Mouse (Mus musculus): Measurements from ENCODE around the gene Popdc2.
A peak's percentile ranks its signal among the peaks of the same experiment; 100 is the strongest.
"Not testable (repeated sequence)": the region's sequence is repeated elsewhere in the genome, so short reads cannot be mapped to it uniquely, and the experiment has no call there.

Popdc2 gene

GRCm38 (mm10) chr16:38361933-38362332 is at the start of gene Popdc2:
Gene Popdc2 (plus strand): TSS chr16:38362209.
- DNase-seq (ENCODE audit: low spot score in 2 of 2): no peak

GRCm38 (mm10) chr16:38318492-38318891 is 43.5 kb upstream of the Popdc2 start:
- DNase-seq (ENCODE audit: low spot score in 2 of 2): no peak

- no peak for DNase-seq (ENCODE audit: low spot score in 2 of 2)
Observed at GRCm38 (mm10) chr16:38319087-38319486, 42.9 kb upstream of the Popdc2 start.

GRCm38 (mm10) chr16:38321452-38321935 is 40.5 kb upstream of the Popdc2 start:
- DNase-seq (ENCODE audit: low spot score in 2 of 2): peak; percentile 18 to 49

- DNase-seq (ENCODE audit: low spot score in 2 of 2): no peak
Observed at GRCm38 (mm10) chr16:38324311-38324710, 37.7 kb upstream of the Popdc2 start.

GRCm38 (mm10) chr16:38326778-38327397 is 35.1 kb upstream of the Popdc2 start:
- DNase-seq (ENCODE audit: low spot score in 2 of 2): no peak

GRCm38 (mm10) chr16:38329340-38329739 is 32.7 kb upstream of the Popdc2 start:
- DNase-seq (ENCODE audit: low spot score in 2 of 2): no peak

GRCm38 (mm10) chr16:38334431-38334830 is 27.6 kb upstream of the Popdc2 start:
- DNase-seq (ENCODE audit: low spot score in 2 of 2): no peak

- not testable (repeated sequence) for DNase-seq (ENCODE audit: low spot score in 2 of 2)
Observed at GRCm38 (mm10) chr16:38338077-38338476, 23.9 kb upstream of the Popdc2 start.

GRCm38 (mm10) chr16:38341396-38342324 is 20.3 kb upstream of the Popdc2 start, which contains the start of gene Maats1:
Gene Maats1 (minus strand): TSS chr16:38342143.
- peak; percentile 53 to 57 for DNase-seq (ENCODE audit: low spot score in 2 of 2)

- DNase-seq (ENCODE audit: low spot score in 2 of 2): no peak
Observed at GRCm38 (mm10) chr16:38344941-38345725, 16.9 kb upstream of the Popdc2 start.

GRCm38 (mm10) chr16:38346529-38347325 is 15.3 kb upstream of the Popdc2 start, which contains the start of the genes Cox17 and Gm21987:
Gene Cox17 (plus strand): TSS chr16:38346991.
Gene Gm21987 (plus strand): TSS chr16:38347040.
- DNase-seq (ENCODE audit: low spot score in 2 of 2): peak; percentile 90 to 94

GRCm38 (mm10) chr16:38347588-38347987 is 14.4 kb upstream of the Popdc2 start:
- DNase-seq (ENCODE audit: low spot score in 2 of 2): no peak

GRCm38 (mm10) chr16:38348217-38348761 is 13.7 kb upstream of the Popdc2 start:
- no peak for DNase-seq (ENCODE audit: low spot score in 2 of 2)

GRCm38 (mm10) chr16:38349881-38350280 is 12.1 kb upstream of the Popdc2 start:
- no peak for DNase-seq (ENCODE audit: low spot score in 2 of 2)

- no peak for DNase-seq (ENCODE audit: low spot score in 2 of 2)
Observed at GRCm38 (mm10) chr16:38350361-38350855, 11.6 kb upstream of the Popdc2 start.

- no peak for DNase-seq (ENCODE audit: low spot score in 2 of 2)
Observed at GRCm38 (mm10) chr16:38350939-38351338, 11.1 kb upstream of the Popdc2 start.

- no peak for DNase-seq (ENCODE audit: low spot score in 2 of 2)
Observed at GRCm38 (mm10) chr16:38352031-38352430, 10.0 kb upstream of the Popdc2 start.

- no peak for DNase-seq (ENCODE audit: low spot score in 2 of 2)
Observed at GRCm38 (mm10) chr16:38352851-38353250, 9.2 kb upstream of the Popdc2 start.

GRCm38 (mm10) chr16:38353642-38354041 is 8.4 kb upstream of the Popdc2 start:
- DNase-seq (ENCODE audit: low spot score in 2 of 2): no peak

Data from right cerebral cortex, postnatal 36 days (tissue).